9 mouse cellular contexts compared by ENCODE assay signal in the genomic region with DNA sequence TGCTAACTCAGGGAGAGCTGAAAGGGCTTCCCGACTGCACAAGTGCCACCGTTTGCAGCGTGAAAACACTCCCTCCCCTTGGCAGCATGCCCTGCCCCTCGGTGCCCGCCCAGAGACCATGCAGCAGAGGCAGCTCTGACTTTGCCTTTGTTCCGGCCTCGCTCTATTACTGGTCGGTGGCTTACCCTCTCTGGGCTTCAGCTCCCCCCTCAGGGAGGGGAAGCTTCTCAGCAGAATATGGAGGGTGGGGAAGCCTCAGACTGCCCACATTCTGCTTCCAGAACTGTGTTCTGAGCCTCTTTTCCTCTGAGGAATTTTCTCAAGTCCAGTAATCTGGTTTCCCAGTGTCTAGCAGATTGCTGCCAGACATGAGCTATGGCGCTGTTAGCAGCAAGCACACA. TPM values are rescaled to one million over a fixed set of nuclear protein-coding genes. Genes with fewer than 3 reads are reported as not detected.
DNase-seq lines count a peak whose midpoint lies in the region; ATAC-seq lines count a peak whose summit lies in the region.
"Had no signal": no experiment of that assay in that cellular context is flagged by ENCODE, and none has a peak within 500 bp of the region (broad histone marks: within the 10 kb centered on the region; RNA-seq: fewer than 3 reads in every experiment).

No protein-coding gene starts in this region.

- H3K36me3 ChIP-seq in hindbrain, embryonic 12.5 days = peaks cover 68% of the 10 kb centered on the region
- peaks cover 91% of the 10 kb centered on the region for H3K36me3 ChIP-seq in hindbrain, embryonic 10.5 days
- peaks cover 57% of the 10 kb centered on the region for H3K36me3 ChIP-seq in neural tube, embryonic 15.5 days

- H3K27me3 ChIP-seq in hindbrain, embryonic 12.5 days = no peaks in the 10 kb centered on the region
- H3K27me3 ChIP-seq in hindbrain, embryonic 10.5 days (ENCODE audit: insufficient read depth, poor library complexity, severe bottlenecking) = no peaks in the 10 kb centered on the region
- H3K27me3 ChIP-seq in neural tube, embryonic 15.5 days (replicated peaks) = no peaks in the 10 kb centered on the region
- H3K27me3 ChIP-seq: CH12.LX had no signal

- H3K9me3 ChIP-seq in hindbrain, embryonic 12.5 days (replicated peaks) = no peaks in the 10 kb centered on the region
- no peaks in the 10 kb centered on the region for H3K9me3 ChIP-seq in hindbrain, embryonic 10.5 days
- no peaks in the 10 kb centered on the region for H3K9me3 ChIP-seq in neural tube, embryonic 15.5 days (replicated peaks)

- 69% methylated on average over 9 of the region's 9 CpGs for WGBS in hindbrain, embryonic 12.5 days
- WGBS in hindbrain, embryonic 10.5 days = 81% methylated on average over 9 of the region's 9 CpGs
- 52% methylated on average over 9 of the region's 9 CpGs for WGBS in neural tube, embryonic 15.5 days

- H3K4me3 ChIP-seq in hindbrain, embryonic 12.5 days = no peak overlapping the region
- no peak overlapping the region for H3K4me3 ChIP-seq in hindbrain, embryonic 10.5 days
- no peak overlapping the region for H3K4me3 ChIP-seq in neural tube, embryonic 15.5 days (replicated peaks)

- no peaks in the 10 kb centered on the region for H3K4me1 ChIP-seq in hindbrain, embryonic 12.5 days
- H3K4me1 ChIP-seq in hindbrain, embryonic 10.5 days (replicated peaks) = no peaks in the 10 kb centered on the region
- peaks cover 8% of the 10 kb centered on the region; the same call in 1 of the 2 replicates for H3K4me1 ChIP-seq in neural tube, embryonic 15.5 days

- 0 out of 2 replicates have a peak, but pooled peaks have one; percentile 48 for ATAC-seq in hindbrain, embryonic 12.5 days (ENCODE audit: low FRiP score)
- ATAC-seq in neural tube, embryonic 15.5 days (ENCODE audit: low FRiP score) = peak; percentile 75; the same call in 1 of the 2 replicates

- peak overlapping the region; percentile 41; the same call in 1 of the 2 replicates for H3K27ac ChIP-seq in hindbrain, embryonic 12.5 days
- H3K27ac ChIP-seq in hindbrain, embryonic 10.5 days = no peak overlapping the region
- H3K27ac ChIP-seq in neural tube, embryonic 15.5 days (replicated peaks) = peak overlapping the region; percentile 69

- no peak overlapping the region for H3K4me2 ChIP-seq in hindbrain, embryonic 12.5 days (replicated peaks)
- no peak overlapping the region for H3K4me2 ChIP-seq in neural tube, embryonic 15.5 days

- DNase-seq in hindbrain, embryonic 10.5 days (ENCODE audit: low spot score) = no peak
- peak; percentile 89 for DNase-seq in adrenal gland, postnatal 14 days
- peak; percentile 40 for DNase-seq in gastrocnemius, adult 18-20 months (ENCODE audit: low spot score)
- DNase-seq in heart, postnatal 4 days = peak; percentile 84
- DNase-seq in layer of hippocampus, postnatal 36 days = peak; percentile 55 to 67
- DNase-seq in embryo, embryonic 10 days (ENCODE audit: low spot score) = no peak

- no peak overlapping the region for H3K9ac ChIP-seq in hindbrain, embryonic 12.5 days
- H3K9ac ChIP-seq in neural tube, embryonic 15.5 days (replicated peaks) = no peak overlapping the region

RNA-seq across cellular contexts. Expression of a gene that starts 36.3 kb away (rescaled TPM):
- not detected in 2 replicates for polyA plus RNA-seq in hindbrain, embryonic 12.5 days (2016; fragmentation: Nextera tagmentation; extraction: Ambion mirVana)
- not detected in 2 replicates for polyA plus RNA-seq in hindbrain, embryonic 10.5 days (2016; fragmentation: Nextera tagmentation; extraction: Ambion mirVana)
- total RNA-seq in adrenal gland, postnatal 14 days (2021) = not detected in 2 replicates
- total RNA-seq in gastrocnemius, adult 18-20 months (2021) = not detected
- total RNA-seq in heart, postnatal 4 days (2021) = 10 to 100 TPM; 44.7 to 57.2 TPM
- 1 to 10 TPM; 1.8 to 1.9 TPM for total RNA-seq in layer of hippocampus, postnatal 36 days (2021)
- polyA plus RNA-seq in neural tube, embryonic 15.5 days (2015; fragmentation: Nextera tagmentation; extraction: Ambion mirVana) = 0.15 and 0.19 TPM in 2 replicates
- total RNA-seq: CH12.LX had no signal

RNA-seq across cellular contexts. Expression of a gene that starts 44.6 kb away (rescaled TPM):
- polyA plus RNA-seq in hindbrain, embryonic 12.5 days (2016; fragmentation: Nextera tagmentation; extraction: Ambion mirVana) = 35.0 TPM in 2 replicates
- 15.9 and 19.7 TPM in 2 replicates for polyA plus RNA-seq in hindbrain, embryonic 10.5 days (2016; fragmentation: Nextera tagmentation; extraction: Ambion mirVana)
- 42.0 and 45.7 TPM in 2 replicates for total RNA-seq in adrenal gland, postnatal 14 days (2021)
- total RNA-seq in gastrocnemius, adult 18-20 months (2021) = 10 to 100 TPM; 41.8 to 46.3 TPM
- 10 to 100 TPM; 28.9 to 32.3 TPM for total RNA-seq in heart, postnatal 4 days (2021)
- 100 to 1,000 TPM; 345 to 381 TPM for total RNA-seq in layer of hippocampus, postnatal 36 days (2021)
- polyA plus RNA-seq in neural tube, embryonic 15.5 days (2015; fragmentation: Nextera tagmentation; extraction: Ambion mirVana) = 13.6 and 17.0 TPM in 2 replicates

RNA-seq across cellular contexts. Expression of a gene that starts 55.2 kb away (rescaled TPM):
- polyA plus RNA-seq in hindbrain, embryonic 12.5 days (2016; fragmentation: Nextera tagmentation; extraction: Ambion mirVana) = 39.4 and 41.0 TPM in 2 replicates
- polyA plus RNA-seq in hindbrain, embryonic 10.5 days (2016; fragmentation: Nextera tagmentation; extraction: Ambion mirVana) = 75.8 and 89.8 TPM in 2 replicates
- total RNA-seq in adrenal gland, postnatal 14 days (2021) = 4.1 and 5.3 TPM in 2 replicates
- total RNA-seq in gastrocnemius, adult 18-20 months (2021) = not detected
- total RNA-seq in heart, postnatal 4 days (2021) = 1 to 10 TPM; 6.7 to 8.8 TPM
- total RNA-seq in layer of hippocampus, postnatal 36 days (2021) = 10 to 100 TPM; 18.4 TPM
- polyA plus RNA-seq in neural tube, embryonic 15.5 days (2015; fragmentation: Nextera tagmentation; extraction: Ambion mirVana) = 5.5 and 12.4 TPM in 2 replicates

Comparison
In these comparisons a context has a peak if more than half of its experiments do, and no peak if none do; other contexts are left out.
1. DNase-seq: peak in adrenal gland, postnatal 14 days (single experiment), gastrocnemius, adult 18-20 months (single experiment), heart, postnatal 4 days (single experiment) and layer of hippocampus, postnatal 36 days (2 of 2); none in hindbrain, embryonic 10.5 days (single experiment) and embryo, embryonic 10 days (single experiment).
2. RNA of a gene that starts 36.3 kb away (total RNA-seq): 44.7 to 57.2 TPM in heart, postnatal 4 days; 1.8 to 1.9 TPM in layer of hippocampus, postnatal 36 days, not detected in gastrocnemius, adult 18-20 months and not detected in adrenal gland, postnatal 14 days; every median in the first group is over 10 times any median in the second.